Mouse (Mus musculus) forebrain, embryonic 13.5 days (tissue): ENCODE results near the gene Zdhhc23. TPM values are rescaled to one million over a fixed set of nuclear protein-coding genes. Genes with fewer than 3 reads are reported as not detected.

Experiments used
- ATAC-seq: fragments of 200-750 bp; cut with Nextera tagmentation; 2 replicates; pipeline ENCODE4 v1.8.0; 2017
- H3K27ac ChIP-seq: fragments of 300-500 bp; sonication (generic); 2 replicates; pipeline ENCODE4 v1.5.1; 2015; ENCODE audit warnings: inconsistent platforms, mild to moderate bottlenecking, moderate library complexity
- H3K27me3 ChIP-seq: fragments of 300-500 bp; sonication (generic); 2 replicates; pipeline ENCODE4 v1.6.1; 2015; ENCODE audit warnings: mild to moderate bottlenecking, inconsistent platforms
- H3K36me3 ChIP-seq: fragments of 300-500 bp; sonication (generic); 2 replicates; pipeline ENCODE4 v1.6.1; 2015; ENCODE audit warnings: mild to moderate bottlenecking, inconsistent platforms; ENCODE audit not compliant: poor library complexity, severe bottlenecking
- H3K4me1 ChIP-seq: fragments of 300-500 bp; sonication (generic); 2 replicates; pipeline ENCODE4 v1.6.1; 2015; ENCODE audit warnings: inconsistent platforms
- H3K4me2 ChIP-seq: fragments of 300-500 bp; sonication (generic); 2 replicates; pipeline ENCODE4 v1.6.1; 2015; ENCODE audit warnings: inconsistent platforms, mild to moderate bottlenecking, moderate library complexity
- H3K4me3 ChIP-seq: fragments of 300-500 bp; sonication (generic); 2 replicates; pipeline ENCODE4 v1.5.1; 2015; ENCODE audit warnings: mild to moderate bottlenecking, inconsistent platforms
- H3K9ac ChIP-seq: fragments of 300-500 bp; sonication (generic); 2 replicates; pipeline ENCODE4 v1.6.1; 2015; ENCODE audit warnings: mild to moderate bottlenecking, inconsistent platforms
- H3K9me3 ChIP-seq: fragments of 300-500 bp; sonication (generic); replicated peaks from 2 replicates; pipeline ENCODE4 v1.6.1; 2016; ENCODE audit warnings: inconsistent platforms
- WGBS: fragments of 180-500 bp; shearing (Covaris S2); methylation state at CpG from one replicate; pipeline ENCODE4 v1.1.7; 2015; 5-methylcytosine and 5-hydroxymethylcytosine counted together
- polyA plus RNA-seq: library from polyadenylated mRNA; unstranded; fragments of >200 nt; fragmentation: Nextera tagmentation; extraction: Ambion mirVana; gene quantifications from 2 replicates; pipeline ENCODE4 v1.2.1, GENCODE M21; 2015

Gene Zdhhc23
- polyA plus RNA-seq, 1 experiment from 2014 or later = 0.76 TPM

DNA sequence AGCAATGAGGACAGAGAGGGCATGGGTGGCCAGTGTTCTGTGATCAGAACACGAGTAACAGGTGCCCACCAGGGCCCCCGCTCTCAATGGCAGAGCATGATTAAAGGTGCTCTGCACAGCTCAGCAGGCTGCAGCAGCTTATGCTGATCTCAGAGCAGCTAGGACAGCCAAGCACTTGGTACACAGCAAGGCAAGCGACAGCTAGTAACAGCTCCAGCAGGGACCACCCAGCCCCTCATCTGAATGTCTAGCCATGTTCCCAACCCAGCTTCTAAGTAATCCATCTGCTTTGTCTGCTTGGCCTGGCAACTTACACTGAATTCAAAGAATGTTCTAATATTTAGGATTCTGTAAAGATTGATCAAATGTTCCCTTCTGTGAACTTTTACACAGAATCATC lies 15.8 kb downstream of the Zdhhc23 start:
- ATAC-seq = peak; percentile 48; the same call in 1 of the 2 replicates
- peaks cover 12% of the 10 kb centered on the region for H3K4me1 ChIP-seq
- no peak overlapping the region for H3K4me3 ChIP-seq
- no peaks in the 10 kb centered on the region for H3K9me3 ChIP-seq
- H3K9ac ChIP-seq = no peak overlapping the region
- H3K27ac ChIP-seq = no peak overlapping the region
- no peak overlapping the region for H3K4me2 ChIP-seq
- H3K27me3 ChIP-seq = no peaks in the 10 kb centered on the region
- WGBS = 75% methylated on average over 3 of the region's 3 CpGs
- H3K36me3 ChIP-seq = 0 out of 2 replicates have a peak, but pooled peaks cover 6% of the 10 kb centered on the region

DNA sequence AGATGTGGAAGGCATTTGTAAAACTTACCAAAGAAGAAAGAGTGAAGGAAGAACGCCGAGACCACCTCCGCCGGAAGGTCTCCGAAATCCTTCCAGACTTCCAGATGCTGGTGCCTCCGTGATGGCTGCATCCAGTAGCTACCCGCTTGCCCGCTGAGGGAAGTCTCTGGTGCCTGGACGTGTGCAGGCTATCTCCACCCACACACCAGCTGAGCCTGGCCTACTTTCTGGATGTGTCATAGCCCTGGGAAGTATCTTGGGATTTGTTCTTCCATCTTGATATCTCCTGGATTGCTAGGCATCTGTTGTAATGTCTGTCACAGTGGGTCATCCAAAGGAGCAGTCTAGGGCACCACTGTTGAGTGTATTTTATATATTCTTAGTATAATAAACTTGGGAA lies 16.3 kb downstream of the Zdhhc23 start:
- Histone ChIP-seq H3K27ac (no peak overlapping the region), H3K36me3 (0 out of 2 replicates have a peak, but pooled peaks cover 6% of the 10 kb centered on the region), H3K4me2 (no peak overlapping the region), H3K27me3 (no peaks in the 10 kb centered on the region), H3K4me1 (peaks cover 12% of the 10 kb centered on the region), H3K9me3 (no peaks in the 10 kb centered on the region), H3K4me3 (no peak overlapping the region), H3K9ac (no peak overlapping the region)
- 91% methylated on average over 9 of the region's 9 CpGs for WGBS
- ATAC-seq = no peak

GRCm38 (mm10) chr16:43958038-43958437 lies 21.6 kb downstream of the Zdhhc23 start:
- no peak overlapping the region for H3K4me3 ChIP-seq
- H3K27me3 ChIP-seq = no peaks in the 10 kb centered on the region
- WGBS = 85% methylated on average over 4 of the region's 4 CpGs
- peaks cover 15% of the 10 kb centered on the region; the same call in 1 of the 2 replicates for H3K36me3 ChIP-seq
- H3K4me1 ChIP-seq = no peaks in the 10 kb centered on the region
- no peak overlapping the region for H3K27ac ChIP-seq
- H3K9ac ChIP-seq = no peak overlapping the region
- no peak overlapping the region for H3K4me2 ChIP-seq
- H3K9me3 ChIP-seq = no peaks in the 10 kb centered on the region
- ATAC-seq = no peak

DNA sequence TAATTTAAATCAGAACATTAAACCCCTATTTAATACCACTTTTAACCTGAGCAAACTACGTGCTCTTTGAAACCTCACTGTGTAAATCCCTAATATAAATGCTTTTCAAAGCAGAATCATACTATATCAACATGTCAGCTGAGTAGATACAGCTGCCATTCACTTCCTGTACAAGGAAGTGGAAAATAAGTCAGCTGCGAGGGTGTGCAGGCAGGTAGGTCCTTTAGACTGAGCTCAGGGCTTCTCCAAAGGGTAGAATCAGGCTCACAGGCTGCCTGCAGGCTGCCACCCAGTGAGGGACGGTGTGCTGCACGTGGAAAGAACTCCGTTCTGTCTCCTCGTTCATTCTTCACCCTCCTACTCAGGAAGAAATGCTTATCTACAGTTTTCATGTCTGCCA lies 24.7 kb downstream of the Zdhhc23 start:
- H3K9me3 ChIP-seq = no peaks in the 10 kb centered on the region
- no peaks in the 10 kb centered on the region for H3K4me1 ChIP-seq
- no peak for ATAC-seq
- WGBS = 87% methylated on average over 6 of the region's 6 CpGs
- H3K4me2 ChIP-seq = no peak overlapping the region
- H3K27me3 ChIP-seq = no peaks in the 10 kb centered on the region
- no peak overlapping the region for H3K9ac ChIP-seq
- peaks cover 20% of the 10 kb centered on the region; the same call in 1 of the 2 replicates for H3K36me3 ChIP-seq
- H3K27ac ChIP-seq = no peak overlapping the region
- no peak overlapping the region for H3K4me3 ChIP-seq

GRCm38 (mm10) chr16:43951591-43951990 lies 28.0 kb downstream of the Zdhhc23 start:
- H3K4me2 ChIP-seq = no peak overlapping the region
- 94% methylated on average over 4 of the region's 4 CpGs for WGBS
- no peak for ATAC-seq

GRCm38 (mm10) chr16:43945869-43946268 lies 33.7 kb downstream of the Zdhhc23 start:
- Histone ChIP-seq H3K4me3 (no peak overlapping the region), H3K4me1 (no peaks in the 10 kb centered on the region), H3K27ac (no peak overlapping the region), H3K36me3 (no peaks in the 10 kb centered on the region), H3K4me2 (no peak overlapping the region), H3K9ac (no peak overlapping the region), H3K27me3 (no peaks in the 10 kb centered on the region), H3K9me3 (no peaks in the 10 kb centered on the region)
- no peak for ATAC-seq
- WGBS = 78% methylated on average over 3 of the region's 3 CpGs

More at GRCm38 (mm10) chr16:43951591-43951990, 28.0 kb downstream of the Zdhhc23 start:
- H3K9ac ChIP-seq = no peak overlapping the region
- no peaks in the 10 kb centered on the region for H3K4me1 ChIP-seq
- no peaks in the 10 kb centered on the region for H3K27me3 ChIP-seq
- peaks cover 7% of the 10 kb centered on the region; the same call in 1 of the 2 replicates for H3K36me3 ChIP-seq
- H3K9me3 ChIP-seq = no peaks in the 10 kb centered on the region
- H3K27ac ChIP-seq = no peak overlapping the region
- H3K4me3 ChIP-seq = no peak overlapping the region

GRCm38 (mm10) chr16:43945351-43945750 lies 34.2 kb downstream of the Zdhhc23 start:
- H3K9ac ChIP-seq = no peak overlapping the region
- no peak overlapping the region for H3K4me3 ChIP-seq
- H3K27ac ChIP-seq = no peak overlapping the region
- 88% methylated on average over 3 of the region's 3 CpGs for WGBS
- no peaks in the 10 kb centered on the region for H3K4me1 ChIP-seq
- H3K27me3 ChIP-seq = no peaks in the 10 kb centered on the region
- H3K9me3 ChIP-seq = no peaks in the 10 kb centered on the region
- no peak for ATAC-seq
- H3K36me3 ChIP-seq = no peaks in the 10 kb centered on the region
- H3K4me2 ChIP-seq = no peak overlapping the region

DNA sequence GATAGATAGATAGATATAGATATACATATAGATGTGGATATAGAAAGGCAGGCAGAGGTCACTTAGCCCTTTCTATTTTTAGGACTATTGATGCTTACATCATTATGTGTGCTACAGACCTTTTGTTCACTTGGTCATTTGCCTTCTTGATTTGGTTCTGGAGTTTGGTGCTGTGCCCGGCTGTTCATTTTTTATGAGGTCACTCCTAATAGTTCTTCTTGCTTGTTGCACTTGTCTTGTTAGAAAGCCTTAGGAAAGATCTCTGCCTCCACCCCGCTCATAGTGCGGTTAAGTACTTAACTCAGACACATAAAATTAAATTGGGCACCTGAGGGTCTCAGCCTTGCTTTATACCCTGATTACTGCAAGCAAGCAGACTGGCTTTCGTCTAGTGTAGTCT lies 38.7 kb downstream of the Zdhhc23 start:
- 92% methylated on average over 4 of the region's 4 CpGs for WGBS
- Histone ChIP-seq H3K4me3 (no peak overlapping the region), H3K4me1 (no peaks in the 10 kb centered on the region), H3K36me3 (no peaks in the 10 kb centered on the region), H3K9ac (no peak overlapping the region), H3K4me2 (no peak overlapping the region), H3K27ac (no peak overlapping the region), H3K9me3 (no peaks in the 10 kb centered on the region), H3K27me3 (no peaks in the 10 kb centered on the region)
- ATAC-seq = no peak

DNA sequence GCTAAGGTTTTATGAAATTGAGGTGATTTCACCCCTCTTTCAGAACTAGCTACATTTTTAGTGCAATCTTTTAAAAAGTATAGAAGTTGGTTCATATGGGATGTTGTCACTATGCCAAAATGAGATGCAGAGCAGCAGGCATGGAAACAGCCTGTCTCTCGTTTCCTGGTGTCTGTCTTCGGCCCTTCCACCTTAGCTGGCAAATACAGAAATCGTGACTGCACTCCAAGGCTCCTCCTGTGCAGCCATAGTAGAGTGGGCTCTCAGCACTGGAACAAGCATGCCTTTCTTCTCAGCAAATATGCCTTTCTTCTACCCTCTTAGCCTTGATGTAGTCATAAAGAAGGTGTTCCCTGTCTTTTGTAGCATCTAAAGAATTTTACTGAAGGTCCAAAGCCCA lies 43.7 kb downstream of the Zdhhc23 start:
- H3K4me3 ChIP-seq = no peak overlapping the region
- no peak overlapping the region for H3K9ac ChIP-seq
- no peak overlapping the region for H3K4me2 ChIP-seq
- no peaks in the 10 kb centered on the region for H3K36me3 ChIP-seq
- ATAC-seq = no peak
- H3K27me3 ChIP-seq = no peaks in the 10 kb centered on the region
- 84% methylated on average over 3 of the region's 3 CpGs for WGBS
- no peaks in the 10 kb centered on the region for H3K4me1 ChIP-seq
- H3K27ac ChIP-seq = no peak overlapping the region
- no peaks in the 10 kb centered on the region for H3K9me3 ChIP-seq

DNA sequence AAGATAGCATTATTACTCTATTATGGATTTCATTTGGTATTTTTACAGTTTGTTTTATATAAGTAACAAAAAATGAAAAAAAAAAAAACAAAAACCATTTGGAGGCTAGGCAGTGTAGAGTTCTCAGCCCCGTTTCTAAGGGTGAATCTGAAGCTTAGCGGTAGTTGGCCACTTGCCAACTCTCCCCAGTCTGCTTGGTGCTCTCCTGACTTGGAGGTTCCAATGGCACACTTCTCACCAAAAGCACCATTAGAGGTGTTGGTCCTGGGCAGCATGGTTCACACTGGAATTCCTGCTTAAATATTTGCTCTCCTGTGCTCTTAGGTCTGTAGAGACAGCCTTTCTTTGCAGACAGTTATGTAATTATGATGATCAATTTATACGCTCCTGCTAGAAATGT lies 44.2 kb downstream of the Zdhhc23 start:
- Histone ChIP-seq H3K4me3 (no peak overlapping the region), H3K36me3 (no peaks in the 10 kb centered on the region), H3K4me2 (no peak overlapping the region), H3K9me3 (no peaks in the 10 kb centered on the region), H3K9ac (no peak overlapping the region), H3K27me3 (no peaks in the 10 kb centered on the region), H3K4me1 (no peaks in the 10 kb centered on the region), H3K27ac (no peak overlapping the region)
- 56% methylated on average over 3 of the region's 3 CpGs for WGBS
- ATAC-seq = no peak

GRCm38 (mm10) chr16:43934856-43935255 lies 44.7 kb downstream of the Zdhhc23 start:
- no peaks in the 10 kb centered on the region for H3K36me3 ChIP-seq

GRCm38 (mm10) chr16:43933041-43933440 lies 46.5 kb downstream of the Zdhhc23 start:
- ATAC-seq = no peak
- Histone ChIP-seq H3K4me1 (no peaks in the 10 kb centered on the region), H3K9me3 (no peaks in the 10 kb centered on the region), H3K27ac (no peak overlapping the region), H3K36me3 (no peaks in the 10 kb centered on the region), H3K4me3 (no peak overlapping the region), H3K4me2 (no peak overlapping the region), H3K9ac (no peak overlapping the region), H3K27me3 (no peaks in the 10 kb centered on the region)
- 92% methylated on average over 6 of the region's 6 CpGs for WGBS

More at GRCm38 (mm10) chr16:43934856-43935255, 44.7 kb downstream of the Zdhhc23 start:
- H3K27ac ChIP-seq = no peak overlapping the region
- H3K4me3 ChIP-seq = no peak overlapping the region
- H3K9me3 ChIP-seq = no peaks in the 10 kb centered on the region
- WGBS = 93% methylated on average over 8 of the region's 8 CpGs
- no peaks in the 10 kb centered on the region for H3K4me1 ChIP-seq
- no peak for ATAC-seq
- no peak overlapping the region for H3K4me2 ChIP-seq
- no peak overlapping the region for H3K9ac ChIP-seq
- no peaks in the 10 kb centered on the region for H3K27me3 ChIP-seq

GRCm38 (mm10) chr16:43932319-43932718 lies 47.3 kb downstream of the Zdhhc23 start:
- H3K9me3 ChIP-seq = no peaks in the 10 kb centered on the region
- H3K4me1 ChIP-seq = no peaks in the 10 kb centered on the region
- H3K4me3 ChIP-seq = no peak overlapping the region
- no peak overlapping the region for H3K9ac ChIP-seq
- no peak for ATAC-seq
- WGBS = 85% methylated on average over 7 of the region's 7 CpGs
- H3K4me2 ChIP-seq = no peak overlapping the region
- H3K36me3 ChIP-seq = no peaks in the 10 kb centered on the region
- no peak overlapping the region for H3K27ac ChIP-seq
- H3K27me3 ChIP-seq = no peaks in the 10 kb centered on the region
